Mouse (Mus musculus) ES-E14 (cell line): ENCODE data around the gene Ptp4a2.

Experiments used
- CHD2 ChIP-seq: IDR thresholded peaks from 2 replicates; pipeline ENCODE4 v1.6.1; 2014; ENCODE audit warnings: mild to moderate bottlenecking, low read depth, low read length, inconsistent platforms
- HCFC1 ChIP-seq: IDR thresholded peaks from 2 replicates; pipeline ENCODE4 v1.6.1; 2012; ENCODE audit warnings: low read length, inconsistent platforms, borderline replicate concordance; ENCODE audit not compliant: insufficient read depth
- MAFK ChIP-seq: IDR thresholded peaks from 2 replicates; pipeline ENCODE4 v1.6.1; 2014; ENCODE audit warnings: mild to moderate bottlenecking, low read depth, low read length, inconsistent platforms; ENCODE audit not compliant: insufficient read depth
- ZC3H11A ChIP-seq: IDR thresholded peaks from 2 replicates; pipeline ENCODE4 v1.6.1; 2012; ENCODE audit warnings: low read depth, mild to moderate bottlenecking, inconsistent platforms, low read length, borderline replicate concordance

GRCm38 (mm10) chr4:129876831-129877764 is 66.1 kb downstream of the Ptp4a2 start:
- no peak for TF ChIP-seq ZC3H11A
- no peak for TF ChIP-seq CHD2
- no peak for TF ChIP-seq MAFK
- TF ChIP-seq HCFC1 = no peak
